Mouse (Mus musculus): ENCODE results near the gene Suv39h2. TPM values are rescaled to one million over a fixed set of nuclear protein-coding genes. Genes with fewer than 3 reads are reported as not detected.
A peak's percentile ranks its signal among the peaks of the same experiment; 100 is the strongest.

Suv39h2 gene
- polyA plus RNA-seq, 1 experiment from 2014 or later, result 16.6 TPM

- peak overlapping the region; percentile 76 for H3K9ac ChIP-seq (replicated peaks)
- H3K4me2 ChIP-seq (replicated peaks), result peak overlapping the region; percentile 67
- no peaks in the 10 kb centered on the region for H3K27me3 ChIP-seq
- ATAC-seq (replicated peaks), result no peak
- peaks cover 17% of the 10 kb centered on the region for H3K4me1 ChIP-seq
- peak overlapping the region; percentile 93 for H3K4me3 ChIP-seq
- H3K36me3 ChIP-seq, result peaks cover 3% of the 10 kb centered on the region; the same call in 1 of the 2 replicates
- WGBS, result 0% methylated on average over 12 of the region's 12 CpGs
- peak overlapping the region; percentile 92 for H3K27ac ChIP-seq (replicated peaks)
- H3K9me3 ChIP-seq, result no peaks in the 10 kb centered on the region
Measured at GRCm38 (mm10) chr2:3473891-3474290, 940 bp downstream of the Suv39h2 start.

- 75% methylated on average over 4 of the region's 4 CpGs for WGBS
- no peaks in the 10 kb centered on the region for H3K4me1 ChIP-seq
- H3K9me3 ChIP-seq, result no peaks in the 10 kb centered on the region
- no peak overlapping the region for H3K27ac ChIP-seq (replicated peaks)
- ATAC-seq (replicated peaks), result no peak
- no peak overlapping the region for H3K4me2 ChIP-seq (replicated peaks)
- peaks cover 57% of the 10 kb centered on the region for H3K36me3 ChIP-seq
- no peak overlapping the region for H3K9ac ChIP-seq (replicated peaks)
- H3K27me3 ChIP-seq, result no peaks in the 10 kb centered on the region
- no peak overlapping the region for H3K4me3 ChIP-seq
Measured at GRCm38 (mm10) chr2:3456590-3456989, 18.2 kb downstream of the Suv39h2 start.

GRCm38 (mm10) chr2:3453096-3453495 lies 21.7 kb downstream of the Suv39h2 start:
- no peak for ATAC-seq (replicated peaks)
- H3K9ac ChIP-seq (replicated peaks), result no peak overlapping the region
- WGBS, result 91% methylated on average over 3 of the region's 3 CpGs
- H3K36me3 ChIP-seq, result peaks cover 49% of the 10 kb centered on the region
- H3K4me1 ChIP-seq, result no peaks in the 10 kb centered on the region
- H3K4me3 ChIP-seq, result no peak overlapping the region
- no peaks in the 10 kb centered on the region for H3K27me3 ChIP-seq
- no peak overlapping the region for H3K27ac ChIP-seq (replicated peaks)
- H3K9me3 ChIP-seq, result no peaks in the 10 kb centered on the region
- H3K4me2 ChIP-seq (replicated peaks), result no peak overlapping the region

- Histone ChIP-seq H3K4me2 (replicated peaks) (no peak overlapping the region), H3K4me3 (no peak overlapping the region), H3K9ac (replicated peaks) (no peak overlapping the region), H3K27me3 (no peaks in the 10 kb centered on the region), H3K36me3 (peaks cover 34% of the 10 kb centered on the region), H3K9me3 (no peaks in the 10 kb centered on the region), H3K4me1 (no peaks in the 10 kb centered on the region), H3K27ac (replicated peaks) (no peak overlapping the region)
- no peak for ATAC-seq (replicated peaks)
- WGBS, result 76% methylated on average over 2 of the region's 2 CpGs
Measured at GRCm38 (mm10) chr2:3449431-3449830, 25.4 kb downstream of the Suv39h2 start.

GRCm38 (mm10) chr2:3445984-3446383 lies 28.8 kb downstream of the Suv39h2 start:
- no peak for ATAC-seq (replicated peaks)
- no peak overlapping the region for H3K9ac ChIP-seq (replicated peaks)
- no peaks in the 10 kb centered on the region for H3K27me3 ChIP-seq
- no peak overlapping the region for H3K4me3 ChIP-seq
- no peaks in the 10 kb centered on the region for H3K9me3 ChIP-seq
- H3K4me2 ChIP-seq (replicated peaks), result no peak overlapping the region
- 93% methylated on average over 4 of the region's 4 CpGs for WGBS
- peaks cover 28% of the 10 kb centered on the region for H3K36me3 ChIP-seq
- H3K4me1 ChIP-seq, result no peaks in the 10 kb centered on the region
- no peak overlapping the region for H3K27ac ChIP-seq (replicated peaks)

- H3K4me1 ChIP-seq, result no peaks in the 10 kb centered on the region
- no peak for ATAC-seq (replicated peaks)
- no peak overlapping the region for H3K4me3 ChIP-seq
- no peaks in the 10 kb centered on the region for H3K9me3 ChIP-seq
- H3K27ac ChIP-seq (replicated peaks), result no peak overlapping the region
- no peaks in the 10 kb centered on the region for H3K27me3 ChIP-seq
- no peak overlapping the region for H3K9ac ChIP-seq (replicated peaks)
- H3K4me2 ChIP-seq (replicated peaks), result no peak overlapping the region
- peaks cover 28% of the 10 kb centered on the region for H3K36me3 ChIP-seq
- 63% methylated on average over 7 of the region's 7 CpGs for WGBS
Measured at GRCm38 (mm10) chr2:3444206-3444605, 30.6 kb downstream of the Suv39h2 start.

GRCm38 (mm10) chr2:3437956-3438355 lies 36.9 kb downstream of the Suv39h2 start:
- H3K9me3 ChIP-seq, result no peaks in the 10 kb centered on the region
- ATAC-seq (replicated peaks), result no peak
- 32% methylated on average over 7 of the region's 7 CpGs for WGBS

GRCm38 (mm10) chr2:3435369-3436061 lies 39.3 kb downstream of the Suv39h2 start:
- no peak overlapping the region for H3K9ac ChIP-seq (replicated peaks)
- no peak overlapping the region for H3K27ac ChIP-seq (replicated peaks)
- no peak for ATAC-seq (replicated peaks)
- H3K4me3 ChIP-seq, result no peak overlapping the region
- H3K4me1 ChIP-seq, result no peaks in the 10 kb centered on the region
- 90% methylated on average over 6 of the region's 6 CpGs for WGBS
- no peak overlapping the region for H3K4me2 ChIP-seq (replicated peaks)
- H3K27me3 ChIP-seq, result no peaks in the 10 kb centered on the region
- H3K9me3 ChIP-seq, result no peaks in the 10 kb centered on the region
- peaks cover 9% of the 10 kb centered on the region; the same call in 1 of the 2 replicates for H3K36me3 ChIP-seq

More at GRCm38 (mm10) chr2:3437956-3438355, 36.9 kb downstream of the Suv39h2 start:
- H3K4me1 ChIP-seq, result no peaks in the 10 kb centered on the region
- H3K4me2 ChIP-seq (replicated peaks), result no peak overlapping the region
- H3K9ac ChIP-seq (replicated peaks), result no peak overlapping the region
- H3K27me3 ChIP-seq, result no peaks in the 10 kb centered on the region
- no peak overlapping the region for H3K4me3 ChIP-seq
- no peak overlapping the region for H3K27ac ChIP-seq (replicated peaks)
- H3K36me3 ChIP-seq, result peaks cover 24% of the 10 kb centered on the region

GRCm38 (mm10) chr2:3430956-3431355 lies 43.9 kb downstream of the Suv39h2 start:
- Histone ChIP-seq H3K9ac (replicated peaks) (no peak overlapping the region), H3K4me1 (no peaks in the 10 kb centered on the region), H3K36me3 (peaks cover 4% of the 10 kb centered on the region), H3K4me2 (replicated peaks) (no peak overlapping the region), H3K4me3 (no peak overlapping the region), H3K27ac (replicated peaks) (no peak overlapping the region), H3K9me3 (no peaks in the 10 kb centered on the region), H3K27me3 (no peaks in the 10 kb centered on the region)
- 95% methylated on average over 9 of the region's 9 CpGs for WGBS
- ATAC-seq (replicated peaks), result no peak

- H3K4me2 ChIP-seq (replicated peaks), result peak overlapping the region; percentile 93
- no peaks in the 10 kb centered on the region for H3K9me3 ChIP-seq
- H3K36me3 ChIP-seq, result peaks cover 4% of the 10 kb centered on the region
- peak overlapping the region; percentile 58 for H3K4me3 ChIP-seq
- peaks cover 14% of the 10 kb centered on the region for H3K4me1 ChIP-seq
- H3K9ac ChIP-seq (replicated peaks), result peak overlapping the region; percentile 52
- no peaks in the 10 kb centered on the region for H3K27me3 ChIP-seq
- no peak overlapping the region for H3K27ac ChIP-seq (replicated peaks)
- no peak; the same call in 1 of the 2 replicates for ATAC-seq (replicated peaks)
- 8% methylated on average over 10 of the region's 10 CpGs for WGBS
Measured at GRCm38 (mm10) chr2:3424579-3424910, 50.3 kb downstream of the Suv39h2 start.

- ATAC-seq (replicated peaks), result peak; percentile 99
- Histone ChIP-seq H3K36me3 (peaks cover 4% of the 10 kb centered on the region; the same call in 1 of the 2 replicates), H3K4me3 (peak within 1 kb of the TSS; percentile 58), H3K4me2 (replicated peaks) (peak within 1 kb of the TSS; percentile 93), H3K4me1 (peaks cover 14% of the 10 kb centered on the region), H3K9ac (replicated peaks) (peak within 1 kb of the TSS; percentile 52), H3K27ac (replicated peaks) (no peak within 1 kb of the TSS), H3K27me3 (no peaks in the 10 kb centered on the region), H3K9me3 (no peaks in the 10 kb centered on the region)
- 1% methylated on average over 29 of the region's 29 CpGs for WGBS
Measured at GRCm38 (mm10) chr2:3423841-3424578, 50.8 kb downstream of the Suv39h2 start, which contains the start of gene Dclre1c. TSS of gene Dclre1c (plus strand) at chr2:3424131.

GRCm38 (mm10) chr2:3422548-3422947 lies 52.3 kb downstream of the Suv39h2 start, which contains the start of gene Meig1:
TSS of gene Meig1 (minus strand) at chr2:3422648.
- no peaks in the 10 kb centered on the region for H3K9me3 ChIP-seq
- no peak within 1 kb of the TSS for H3K4me3 ChIP-seq
- H3K27me3 ChIP-seq, result peaks cover 10% of the 10 kb centered on the region
- ATAC-seq (replicated peaks), result no peak
- no peak within 1 kb of the TSS for H3K9ac ChIP-seq (replicated peaks)
- peaks cover 4% of the 10 kb centered on the region; the same call in 1 of the 2 replicates for H3K36me3 ChIP-seq
- peak within 1 kb of the TSS; percentile 93; the same call in 1 of the 2 replicates for H3K4me2 ChIP-seq (replicated peaks)
- peaks cover 21% of the 10 kb centered on the region for H3K4me1 ChIP-seq
- WGBS, result 71% methylated on average over 3 of the region's 3 CpGs
- H3K27ac ChIP-seq (replicated peaks), result no peak within 1 kb of the TSS

All from forebrain, embryonic 15.5 days (tissue).